Mouse (Mus musculus) CD4-positive helper T cell, adult 2 months (primary cell): ENCODE data around the gene Irf7.
"Not testable (repeated sequence)": the region's sequence is repeated elsewhere in the genome, so short reads cannot be mapped to it uniquely, and the experiment has no call there.

Source experiments
- DNase-seq: peaks from one replicate; pipeline ENCODE4 v3.0.0-alpha.2; 2012; ENCODE audit warnings: low read depth, missing footprints, low spot score

Gene Irf7

GRCm38 (mm10) chr7:141276546-141276945, 10.3 kb upstream of the Irf7 start, which contains the start of gene Cdhr5:
Gene Cdhr5 (minus strand): TSS chr7:141276786.
- DNase-seq: no peak

GRCm38 (mm10) chr7:141275356-141275755, 9.1 kb upstream of the Irf7 start:
- DNase-seq: no peak

- peak; percentile 37 for DNase-seq
Observed at GRCm38 (mm10) chr7:141270631-141271030, 4.3 kb upstream of the Irf7 start.

- peak; percentile 21 for DNase-seq
Observed at GRCm38 (mm10) chr7:141269273-141269545, 2.9 kb upstream of the Irf7 start.

- DNase-seq: peak; percentile 60
Observed at GRCm38 (mm10) chr7:141268466-141269272, 2.4 kb upstream of the Irf7 start.

- DNase-seq: no peak
Observed at GRCm38 (mm10) chr7:141265411-141265738, 906 bp downstream of the Irf7 start.

GRCm38 (mm10) chr7:141264761-141265410, 1.4 kb downstream of the Irf7 start:
- peak; percentile 79 for DNase-seq

GRCm38 (mm10) chr7:141264041-141264700, 2.1 kb downstream of the Irf7 start:
- DNase-seq: no peak

GRCm38 (mm10) chr7:141263640-141264039, 2.6 kb downstream of the Irf7 start:
- DNase-seq: no peak

GRCm38 (mm10) chr7:141261480-141261879, 4.8 kb downstream of the Irf7 start:
- no peak for DNase-seq

- DNase-seq: no peak
Observed at GRCm38 (mm10) chr7:141256159-141256558, 10.1 kb downstream of the Irf7 start.

- not testable (repeated sequence) for DNase-seq
Observed at GRCm38 (mm10) chr7:141250486-141250885, 15.8 kb downstream of the Irf7 start.

GRCm38 (mm10) chr7:141231551-141231950, 34.7 kb downstream of the Irf7 start:
- DNase-seq: no peak

GRCm38 (mm10) chr7:141231111-141231510, 35.2 kb downstream of the Irf7 start:
- no peak for DNase-seq

- no peak for DNase-seq
Observed at GRCm38 (mm10) chr7:141230570-141230969, 35.7 kb downstream of the Irf7 start.

GRCm38 (mm10) chr7:141229702-141230101, 36.6 kb downstream of the Irf7 start:
- no peak for DNase-seq

GRCm38 (mm10) chr7:141228279-141229067, 37.8 kb downstream of the Irf7 start, which contains the start of gene Phrf1:
Gene Phrf1 (plus strand): TSS chr7:141228784.
- peak; percentile 91 for DNase-seq

GRCm38 (mm10) chr7:141227796-141228195, 38.5 kb downstream of the Irf7 start:
- no peak for DNase-seq

- no peak for DNase-seq
Observed at GRCm38 (mm10) chr7:141226535-141226934, 39.7 kb downstream of the Irf7 start.

GRCm38 (mm10) chr7:141222696-141223215, 43.5 kb downstream of the Irf7 start:
- no peak for DNase-seq

GRCm38 (mm10) chr7:141222126-141222467, 44.2 kb downstream of the Irf7 start:
- DNase-seq: no peak
